Mouse (Mus musculus): ENCODE results near the gene Hic1. TPM values are rescaled to one million over a fixed set of nuclear protein-coding genes. Genes with fewer than 3 reads are reported as not detected.

Gene Hic1
- polyA plus RNA-seq, 1 experiment from 2014 or later, result 4.6 TPM

DNA sequence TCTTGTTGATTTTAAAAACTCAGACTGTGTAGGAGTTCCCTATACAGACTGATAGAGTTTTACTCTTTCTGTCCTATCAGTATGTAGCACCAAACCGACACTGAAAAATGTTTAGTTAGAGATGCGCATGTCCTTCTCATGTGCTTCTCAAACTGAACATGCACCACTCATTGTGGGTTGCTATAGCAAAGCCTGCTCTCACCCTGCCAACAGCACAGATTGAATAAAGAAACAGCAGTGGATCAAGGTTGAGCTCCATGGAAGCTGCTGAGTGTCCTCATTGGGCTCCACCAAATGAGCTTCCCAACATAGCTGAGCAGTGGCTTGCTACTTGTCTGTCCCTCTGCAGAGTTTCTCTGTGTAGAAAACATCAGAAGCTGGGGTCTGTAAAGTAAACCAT is 51.2 kb downstream of the Hic1 start:
- Histone ChIP-seq H3K27me3 (replicated peaks) (no peaks in the 10 kb centered on the region), H3K9ac (no peak overlapping the region), H3K27ac (no peak overlapping the region), H3K4me1 (no peaks in the 10 kb centered on the region), H3K9me3 (replicated peaks) (no peaks in the 10 kb centered on the region), H3K4me2 (no peak overlapping the region), H3K36me3 (no peaks in the 10 kb centered on the region), H3K4me3 (no peak overlapping the region)
- no peak for ATAC-seq
- 76% methylated on average over 2 of the region's 2 CpGs for WGBS (ENCODE audit: insufficient replicate concordance)

DNA sequence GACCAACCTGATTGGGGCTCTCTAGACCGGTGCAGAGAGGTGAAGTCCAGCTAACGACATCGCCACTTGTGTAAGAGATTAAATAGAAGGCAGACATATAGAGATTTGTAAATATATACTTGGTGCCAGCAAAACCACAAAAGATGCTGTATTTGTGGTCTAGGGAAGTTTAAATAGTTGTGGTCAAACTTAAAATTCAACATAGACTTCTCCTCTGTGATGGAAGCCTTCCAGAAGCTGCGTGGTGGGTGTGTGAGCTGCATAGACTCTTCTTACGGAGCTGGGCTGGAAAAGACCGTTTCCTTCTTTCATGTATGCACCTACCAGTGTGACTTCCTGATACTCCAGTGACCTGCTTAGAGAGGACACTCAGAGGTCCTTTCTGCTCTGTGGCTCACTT is 52.9 kb downstream of the Hic1 start:
- Histone ChIP-seq H3K27me3 (replicated peaks) (no peaks in the 10 kb centered on the region), H3K27ac (no peak overlapping the region), H3K4me1 (no peaks in the 10 kb centered on the region), H3K4me2 (no peak overlapping the region), H3K4me3 (no peak overlapping the region), H3K9me3 (replicated peaks) (no peaks in the 10 kb centered on the region), H3K36me3 (no peaks in the 10 kb centered on the region), H3K9ac (no peak overlapping the region)
- 73% methylated on average over 6 of the region's 6 CpGs for WGBS (ENCODE audit: insufficient replicate concordance)
- ATAC-seq, result no peak

MicroRNAs encoded within 50 kb of the gene (microRNA counts, 519-probe panel; counts per million panel counts)
- microRNA mmu-miR-132 (1,540 counts per million, percentile 71 among the panel's probes with 10 or more counts), microRNA mmu-miR-212 (582 counts per million, percentile 70 among the panel's probes with 10 or more counts)

Small RNAs within 50 kb of the gene (microRNA-seq; reads per million reads assigned to microRNA genes)
- gene Mir132 (164 reads per million, percentile 54 among the genes with 10 or more reads in this experiment), gene Mir212 (24.6 reads per million, percentile 33 among the genes with 10 or more reads in this experiment)

Other genes with a start within 250 kb of the Hic1 start
- 7.7 and 7.8 TPM in 2 replicates for gene Smg6, start 243.7 kb downstream of the Hic1 start, polyA plus RNA-seq (2016; fragmentation: Nextera tagmentation; extraction: Ambion mirVana)
- gene Srr, start 243.6 kb downstream of the Hic1 start, polyA plus RNA-seq (2016; fragmentation: Nextera tagmentation; extraction: Ambion mirVana), result 4.9 and 6.5 TPM in 2 replicates
- gene Ovca2, start 9.3 kb upstream of the Hic1 start, polyA plus RNA-seq (2016; fragmentation: Nextera tagmentation; extraction: Ambion mirVana), result 17.6 and 17.9 TPM in 2 replicates
- 19.7 and 20.5 TPM in 2 replicates for gene Dph1, start 21.7 kb upstream of the Hic1 start, polyA plus RNA-seq (2016; fragmentation: Nextera tagmentation; extraction: Ambion mirVana)
- gene Rtn4rl1, start 24.3 kb upstream of the Hic1 start, polyA plus RNA-seq (2016; fragmentation: Nextera tagmentation; extraction: Ambion mirVana), result 1.2 and 1.3 TPM in 2 replicates
- 143 and 149 TPM in 2 replicates for gene Rpa1, start 178.8 kb upstream of the Hic1 start, polyA plus RNA-seq (2016; fragmentation: Nextera tagmentation; extraction: Ambion mirVana)
- gene Smyd4, start 178.9 kb upstream of the Hic1 start, polyA plus RNA-seq (2016; fragmentation: Nextera tagmentation; extraction: Ambion mirVana), result 6.9 and 8.6 TPM in 2 replicates

Data from liver, embryonic 12.5 days (tissue).